ENCODE assay signal across 8 mouse cellular contexts in genomic region chr9:44134101-44134850, GRCm38 (mm10). TPM values are rescaled to one million over a fixed set of nuclear protein-coding genes. Genes with fewer than 3 reads are reported as not detected.
DNase-seq lines count a peak whose midpoint lies in the region; ATAC-seq and TF ChIP-seq lines count a peak whose summit lies in the region.

Mcam (plus strand) TSS chr9:44134469.

- intact Hi-C loops in gastrocnemius, postnatal 36 days (cut with DNase I) = loop anchor here (5.0 to 10.0 kb wide), 2 partner anchors 38 to 101 kb away; partner anchors contain the start of gene Cbl

- 0 out of 2 replicates have a peak, but pooled peaks have one; percentile 36 for TF ChIP-seq POLR2A in limb, embryonic 14.5 days (IDR thresholded peaks at IDR 0.05; ENCODE audit: borderline replicate concordance, extremely low read depth, insufficient read depth, insufficient read length)

- DNase-seq in right cerebral cortex, postnatal 25 days = peak; percentile 20
- no peak for DNase-seq in right cerebral cortex, postnatal 36 days (ENCODE audit: low spot score in 2 of 2)
- DNase-seq in cerebellum, postnatal 14 days = peak; percentile 90 to 92
- DNase-seq in gastrocnemius, postnatal 36 days = peak; percentile 57 to 64
- DNase-seq in intestine, embryonic 14.5 days (ENCODE audit: low spot score) = peak; percentile 81
- peak; percentile 68 for DNase-seq in limb, embryonic 14.5 days (ENCODE audit: low spot score)
- peak; percentile 50 for DNase-seq in yolk sac, embryonic 10.5 days (ENCODE audit: low spot score)

- peaks cover 19% of the 10 kb centered on the region; the same call in 1 of the 2 replicates for H3K27me3 ChIP-seq in intestine, embryonic 14.5 days (replicated peaks; ENCODE audit: control insufficient read depth, insufficient read depth, low read length)
- H3K27me3 ChIP-seq in limb, embryonic 14.5 days (ENCODE audit: control insufficient read depth, insufficient read depth, low read length) = peaks cover 4% of the 10 kb centered on the region; the same call in 1 of the 2 replicates

- 2% methylated on average over 34 of the region's 55 CpGs for WGBS in intestine, embryonic 14.5 days
- WGBS in limb, embryonic 14.5 days = 1% methylated on average over 29 of the region's 55 CpGs

- H3K27ac ChIP-seq in intestine, embryonic 14.5 days (ENCODE audit: low read depth) = peak within 1 kb of the TSS; percentile 75
- H3K27ac ChIP-seq in limb, embryonic 14.5 days (replicated peaks; ENCODE audit: low read depth, low read length) = peak within 1 kb of the TSS; percentile 72

- H3K9me3 ChIP-seq in intestine, embryonic 14.5 days (ENCODE audit: control insufficient read depth, low read length) = no peaks in the 10 kb centered on the region
- H3K9me3 ChIP-seq in limb, embryonic 14.5 days (ENCODE audit: control insufficient read depth, low read length) = no peaks in the 10 kb centered on the region

- peaks cover 52% of the 10 kb centered on the region for H3K4me1 ChIP-seq in intestine, embryonic 14.5 days (replicated peaks; ENCODE audit: control insufficient read depth, insufficient read depth, low read length)
- peaks cover 42% of the 10 kb centered on the region for H3K4me1 ChIP-seq in limb, embryonic 14.5 days (ENCODE audit: control insufficient read depth, insufficient read depth, low read length)

- peak within 1 kb of the TSS; percentile 62 for H3K9ac ChIP-seq in intestine, embryonic 14.5 days (ENCODE audit: low read length)
- H3K9ac ChIP-seq in limb, embryonic 14.5 days (ENCODE audit: low read depth, low read length, severe bottlenecking) = peak within 1 kb of the TSS; percentile 66

- H3K4me3 ChIP-seq in intestine, embryonic 14.5 days (ENCODE audit: low read depth, low read length) = peak within 1 kb of the TSS; percentile 60
- H3K4me3 ChIP-seq in limb, embryonic 14.5 days (replicated peaks; ENCODE audit: low read length) = peak within 1 kb of the TSS; percentile 67

- peak; percentile 64 for ATAC-seq in intestine, embryonic 14.5 days (replicated peaks; ENCODE audit: low FRiP score, low TSS enrichment, low read depth)
- peak; percentile 75 for ATAC-seq in limb, embryonic 14.5 days (ENCODE audit: low FRiP score, low read depth)
- ATAC-seq in monocyte, adult 5-6 weeks (replicated peaks; ENCODE audit: insufficient number of reproducible peaks, low FRiP score, low TSS enrichment, poor library complexity, severe bottlenecking) = no peak

- H3K4me2 ChIP-seq in intestine, embryonic 14.5 days (ENCODE audit: low read length) = peak within 1 kb of the TSS; percentile 56
- H3K4me2 ChIP-seq in limb, embryonic 14.5 days (replicated peaks; ENCODE audit: low read depth, low read length, severe bottlenecking) = peak within 1 kb of the TSS; percentile 89

- peaks cover 12% of the 10 kb centered on the region for H3K36me3 ChIP-seq in intestine, embryonic 14.5 days (ENCODE audit: control insufficient read depth, insufficient read depth, low read length)
- H3K36me3 ChIP-seq in limb, embryonic 14.5 days (ENCODE audit: control insufficient read depth, insufficient read depth, low read length) = peaks cover 27% of the 10 kb centered on the region

RNA-seq across cellular contexts. Expression of gene Mcam, which starts in this region (rescaled TPM):
- 10 to 100 TPM; 24.2 to 31.2 TPM for total RNA-seq in gastrocnemius, postnatal 36 days (2021)
- 47.9 and 49.7 TPM in 2 replicates for polyA plus RNA-seq in intestine, embryonic 14.5 days (2014; fragmentation: Nextera tagmentation; extraction: Ambion mirVana)
- polyA plus RNA-seq in limb, embryonic 14.5 days (2012; rRNA removed) = 82.8 and 101 TPM in 2 replicates
- polyA plus RNA-seq in limb, embryonic 14.5 days (2014; fragmentation: Nextera tagmentation; extraction: Ambion mirVana) = 44.2 and 46.3 TPM in 2 replicates
- total RNA-seq in monocyte, adult 5-6 weeks (2017) = 13.5 to 48.9 TPM (median 15.1 TPM) in 3 replicates

Comparison
In these comparisons a context has a peak if more than half of its experiments do, and no peak if none do; other contexts are left out.
1. DNase-seq: peak in right cerebral cortex, postnatal 25 days (single experiment), cerebellum, postnatal 14 days (2 of 2), gastrocnemius, postnatal 36 days (2 of 2), intestine, embryonic 14.5 days (single experiment), limb, embryonic 14.5 days (single experiment) and yolk sac, embryonic 10.5 days (single experiment); none in right cerebral cortex, postnatal 36 days (0 of 2).